Mouse (Mus musculus) MEL (cell line): ENCODE results near the gene Pde4b. TPM values are rescaled to one million over a fixed set of nuclear protein-coding genes. Genes with fewer than 3 reads are reported as not detected.

Experiments
- DNase-seq: peaks from one replicate; pipeline ENCODE4 v3.0.0; 2011; ENCODE audit warnings: low read depth, low spot score
- H3K27ac ChIP-seq: 2 replicates; pipeline ENCODE4 v1.5.1; 2012; ENCODE audit warnings: low read depth, mild to moderate bottlenecking, control low read depth, low read length, moderate library complexity; ENCODE audit not compliant: control insufficient read depth
- H3K27me3 ChIP-seq, 2 experiments: fragments of 150-350 bp in 1 of 2; sonication (generic) in 1 of 2; 2 replicates each; pipeline ENCODE4 v1.6.1; 2012; ENCODE audit warnings: low read length in 2 of 2, mild to moderate bottlenecking in 2 of 2, improper control_type of control experiment in 1 of 2, moderate library complexity in 1 of 2; ENCODE audit not compliant: insufficient read depth in 2 of 2, control insufficient read depth in 1 of 2
- H3K36me3 ChIP-seq, 2 experiments: 2 replicates each; pipeline ENCODE4 v1.6.1; 2012 to 2014; ENCODE audit warnings: low read length in 2 of 2, improper control_type of control experiment in 1 of 2, inconsistent platforms in 1 of 2, mild to moderate bottlenecking in 1 of 2; ENCODE audit not compliant: insufficient read depth in 2 of 2, control insufficient read depth in 1 of 2
- H3K4me1 ChIP-seq, 2 experiments: fragments of 150-350 bp in 1 of 2; sonication (generic) in 1 of 2; 2 replicates each; pipeline ENCODE4 v1.6.1; 2012; ENCODE audit warnings: low read length in 2 of 2, improper control_type of control experiment in 1 of 2, mild to moderate bottlenecking in 1 of 2; ENCODE audit not compliant: insufficient read depth in 2 of 2, control insufficient read depth in 1 of 2
- H3K4me3 ChIP-seq, 2 experiments: fragments of 150-350 bp in 1 of 2; sonication (generic) in 1 of 2; 2 replicates each; pipeline ENCODE4 v1.5.1; 2012; ENCODE audit warnings: low read depth in 2 of 2, low read length in 2 of 2, mild to moderate bottlenecking in 2 of 2, moderate library complexity in 2 of 2, control low read depth in 1 of 2, improper control_type of control experiment in 1 of 2; ENCODE audit not compliant: control insufficient read depth in 1 of 2, insufficient read depth in 1 of 2
- H3K79me2 ChIP-seq: 2 replicates; pipeline ENCODE4 v1.6.1; 2012; ENCODE audit warnings: mild to moderate bottlenecking, low read length, moderate library complexity; ENCODE audit not compliant: control insufficient read depth, poor library complexity, insufficient read depth
- H3K9ac ChIP-seq: 2 replicates; pipeline ENCODE4 v1.6.1; 2012; ENCODE audit warnings: low read depth, mild to moderate bottlenecking, control low read depth, low read length, moderate library complexity; ENCODE audit not compliant: control insufficient read depth, poor library complexity, severe bottlenecking
- H3K9me3 ChIP-seq: fragments of 150-350 bp; sonication (generic); replicated peaks from 2 replicates; pipeline ENCODE4 v1.6.1; 2012; ENCODE audit warnings: mild to moderate bottlenecking, low read length, improper control_type of control experiment, moderate library complexity; ENCODE audit not compliant: insufficient read depth
- BHLHE40 ChIP-seq: IDR thresholded peaks from 2 replicates; pipeline ENCODE4 v1.6.1; 2012; ENCODE audit warnings: low read depth, mild to moderate bottlenecking, inconsistent platforms, low read length, improper control_type of control experiment, borderline replicate concordance
- E2F4 ChIP-seq: IDR thresholded peaks from 2 replicates; pipeline ENCODE4 v1.6.1; 2011; ENCODE audit warnings: low read depth, low read length, improper control_type of control experiment, borderline replicate concordance
- ELF1 ChIP-seq: IDR thresholded peaks from 2 replicates; pipeline ENCODE4 v1.6.1; 2014; ENCODE audit warnings: low read depth, mild to moderate bottlenecking, inconsistent platforms, low read length, improper control_type of control experiment, moderate library complexity
- ETS1 ChIP-seq: IDR thresholded peaks from 2 replicates; pipeline ENCODE4 v1.6.1; 2012; ENCODE audit warnings: low read depth, mild to moderate bottlenecking, inconsistent platforms, low read length, improper control_type of control experiment, moderate library complexity
- GATA1 ChIP-seq: IDR thresholded peaks from 2 replicates; pipeline ENCODE4 v1.6.1; 2011; ENCODE audit warnings: low read depth, low read length, improper control_type of control experiment
- HCFC1 ChIP-seq: IDR thresholded peaks from 2 replicates; pipeline ENCODE4 v1.6.1; 2012; ENCODE audit warnings: low read depth, mild to moderate bottlenecking, inconsistent platforms, low read length, improper control_type of control experiment, moderate library complexity
- JUND ChIP-seq: IDR thresholded peaks from 2 replicates; pipeline ENCODE4 v1.6.1; 2011; ENCODE audit warnings: low read depth, mild to moderate bottlenecking, improper control_type of control experiment, low read length
- MAFK ChIP-seq: IDR thresholded peaks from 2 replicates; pipeline ENCODE4 v1.6.1; 2011; ENCODE audit warnings: low read depth, mild to moderate bottlenecking, low read length, improper control_type of control experiment, borderline replicate concordance
- MAX ChIP-seq: IDR thresholded peaks from 2 replicates; pipeline ENCODE4 v1.6.1; 2011; ENCODE audit warnings: low read length, improper control_type of control experiment
- MAZ ChIP-seq: IDR thresholded peaks from 2 replicates; pipeline ENCODE4 v1.6.1; 2012; ENCODE audit warnings: low read depth, mild to moderate bottlenecking, inconsistent platforms, low read length, improper control_type of control experiment
- MEF2A ChIP-seq: IDR thresholded peaks from 2 replicates; pipeline ENCODE4 v1.6.1; 2014; ENCODE audit warnings: low read depth, mild to moderate bottlenecking, inconsistent platforms, low read length, improper control_type of control experiment; ENCODE audit not compliant: poor library complexity, insufficient replicate concordance, severe bottlenecking; ENCODE audit errors: extremely low read depth
- MXI1 ChIP-seq: IDR thresholded peaks from 2 replicates; pipeline ENCODE4 v1.6.1; 2011; ENCODE audit warnings: mild to moderate bottlenecking, low read depth, low read length, improper control_type of control experiment
- MYB ChIP-seq: IDR thresholded peaks from 2 replicates; pipeline ENCODE4 v1.6.1; 2011; ENCODE audit warnings: mild to moderate bottlenecking, low read depth, low read length, improper control_type of control experiment
- MYC ChIP-seq: IDR thresholded peaks from 2 replicates; pipeline ENCODE4 v1.6.1; 2011; ENCODE audit warnings: low read depth, mild to moderate bottlenecking, low read length, improper control_type of control experiment, moderate library complexity
- NELFE ChIP-seq: IDR thresholded peaks from 2 replicates; pipeline ENCODE4 v1.6.1; 2011; ENCODE audit warnings: low read depth, low read length, improper control_type of control experiment
- NRF1 ChIP-seq: IDR thresholded peaks from 2 replicates; pipeline ENCODE4 v1.6.1; 2014; ENCODE audit warnings: low read depth, mild to moderate bottlenecking, inconsistent platforms, low read length, improper control_type of control experiment, moderate library complexity; ENCODE audit not compliant: poor library complexity, insufficient read depth, severe bottlenecking
- POLR2A ChIP-seq, 2 experiments: IDR thresholded peaks; 2 replicates each; pipeline ENCODE4 v1.6.1; 2011 to 2012; ENCODE audit warnings: low read length in 2 of 2, mild to moderate bottlenecking in 2 of 2, control low read depth in 1 of 2, improper control_type of control experiment in 1 of 2, low read depth in 1 of 2, moderate library complexity in 1 of 2; ENCODE audit not compliant: control insufficient read depth in 1 of 2, insufficient read depth in 1 of 2, poor library complexity in 1 of 2
- POLR2AphosphoS2 ChIP-seq: IDR thresholded peaks from 2 replicates; pipeline ENCODE4 v1.6.1; 2011; ENCODE audit warnings: low read length, improper control_type of control experiment
- RAD21 ChIP-seq: IDR thresholded peaks from 2 replicates; pipeline ENCODE4 v1.6.1; 2011; ENCODE audit warnings: mild to moderate bottlenecking, low read depth, low read length, improper control_type of control experiment
- RCOR1 ChIP-seq: IDR thresholded peaks from 2 replicates; pipeline ENCODE4 v1.6.1; 2012; ENCODE audit warnings: low read depth, mild to moderate bottlenecking, inconsistent platforms, low read length, improper control_type of control experiment
- SIN3A ChIP-seq: IDR thresholded peaks from 2 replicates; pipeline ENCODE4 v1.6.1; 2012; ENCODE audit warnings: low read length, improper control_type of control experiment, inconsistent platforms
- TAL1 ChIP-seq: IDR thresholded peaks from 2 replicates; pipeline ENCODE4 v1.6.1; 2012; ENCODE audit warnings: mild to moderate bottlenecking, inconsistent platforms, low read length, moderate library complexity, mixed read lengths
- TBP ChIP-seq: IDR thresholded peaks from 2 replicates; pipeline ENCODE4 v1.8.0; 2011; ENCODE audit warnings: low read depth, low read length, improper control_type of control experiment
- TCF12 ChIP-seq: IDR thresholded peaks from 2 replicates; pipeline ENCODE4 v1.6.1; 2014; ENCODE audit warnings: low read depth, mild to moderate bottlenecking, inconsistent platforms, low read length, improper control_type of control experiment, moderate library complexity
- USF1 ChIP-seq: IDR thresholded peaks from 2 replicates; pipeline ENCODE4 v1.6.1; 2014; ENCODE audit warnings: low read depth, mild to moderate bottlenecking, inconsistent platforms, low read length, improper control_type of control experiment, moderate library complexity
- USF2 ChIP-seq, 2 experiments: IDR thresholded peaks; 2 replicates each; pipeline ENCODE4 v1.6.1; 2011 to 2012; ENCODE audit warnings: improper control_type of control experiment in 2 of 2, low read length in 2 of 2, borderline replicate concordance in 1 of 2, inconsistent platforms in 1 of 2, low read depth in 1 of 2, mild to moderate bottlenecking in 1 of 2; ENCODE audit not compliant: insufficient read depth in 1 of 2
- ZC3H11A ChIP-seq: IDR thresholded peaks from 2 replicates; pipeline ENCODE4 v1.6.1; 2012; ENCODE audit warnings: low read depth, mild to moderate bottlenecking, inconsistent platforms, low read length, improper control_type of control experiment
- ZKSCAN1 ChIP-seq: IDR thresholded peaks from 2 replicates; pipeline ENCODE4 v1.6.1; 2012; ENCODE audit warnings: low read depth, mild to moderate bottlenecking, inconsistent platforms, low read length, improper control_type of control experiment, moderate library complexity
- ZMIZ1 ChIP-seq: IDR thresholded peaks from 2 replicates; pipeline ENCODE4 v1.6.1; 2012; ENCODE audit warnings: low read depth, mild to moderate bottlenecking, inconsistent platforms, low read length, improper control_type of control experiment, moderate library complexity
- polyA plus RNA-seq, 2 experiments: library from polyadenylated mRNA; stranded (reverse) in 1 of 2; unstranded in 1 of 2; fragments of >175 nt in 1 of 2; fragments of >200 nt in 1 of 2; gene quantifications; 2 replicates each; pipeline versions ENCODE4 v1.2.1 to v1.2.4; 2012; ENCODE audit warnings: low replicate concordance in 2 of 2, low read depth in 1 of 2; ENCODE audit not compliant: insufficient read length in 2 of 2, insufficient read depth in 1 of 2, missing spikeins in 1 of 2
- total RNA-seq: library from RNA; depleted of rRNA; stranded (reverse); fragments of 300-350 nt; gene quantifications from 2 replicates; pipeline ENCODE4 v1.2.3, GENCODE M21; 2012

The Pde4b gene
- total and polyA plus RNA-seq, 3 experiments: 2.7 to 6.0 TPM; not detected in 1

GRCm38 (mm10) chr4:102568591-102568990 is 481.2 kb downstream of the Pde4b start:
- peaks cover 0 to 28% of the 10 kb centered on the region in 2 experiments; a peak in 3 of 4 replicates for H3K4me1 ChIP-seq
- H3K27ac ChIP-seq: peak overlapping the region; percentile 52
- peaks cover 15% of the 10 kb centered on the region for H3K79me2 ChIP-seq
- H3K9ac ChIP-seq: no peak overlapping the region
- H3K36me3 ChIP-seq: peaks cover 0 to 24% of the 10 kb centered on the region in 2 experiments; a peak in 2 of 4 replicates
- TF ChIP-seq MYB (0 out of 2 replicates have a peak, but pooled peaks have one; percentile 6), E2F4 (no peak), MXI1 (no peak), MAZ (0 out of 2 replicates have a peak, but pooled peaks have one; percentile 10), MAX (no peak), NELFE (no peak), GATA1 (peak; percentile 68), TCF12 (0 out of 2 replicates have a peak, but pooled peaks have one; percentile 22), POLR2AphosphoS2 (no peak), RAD21 (no peak), MEF2A (no peak), RCOR1 (0 out of 2 replicates have a peak, but pooled peaks have one; percentile 24), ELF1 (no peak), USF2 (IDR thresholded peaks at IDR 0.05; ENCODE audit: borderline replicate concordance in 1 of 2, insufficient read depth in 1 of 2, low read depth in 1 of 2, low read length in 2 of 2) (no peak), HCFC1 (no peak), ETS1 (peak; percentile 48; the same call in 1 of the 2 replicates), TBP (no peak), USF1 (no peak), NRF1 (no peak), TAL1 (no peak)
- TF ChIP-seq, all 39 proteins: peak for 6
- Histone ChIP-seq H3K4me3 (peak overlapping the region; percentile 27 to 28), H3K27me3 (no peaks in the 10 kb centered on the region), H3K9me3 (no peaks in the 10 kb centered on the region)
- DNase-seq: peak; percentile 75

GRCm38 (mm10) chr4:102569101-102569583 is 481.8 kb downstream of the Pde4b start:
- H3K79me2 ChIP-seq: peaks cover 15% of the 10 kb centered on the region
- H3K27ac ChIP-seq: peak overlapping the region; percentile 52
- DNase-seq: peak; percentile 77
- H3K4me1 ChIP-seq: peaks cover 0 to 28% of the 10 kb centered on the region in 2 experiments; a peak in 3 of 4 replicates
- peaks cover 0 to 26% of the 10 kb centered on the region in 2 experiments; a peak in 2 of 4 replicates for H3K36me3 ChIP-seq
- no peaks in the 10 kb centered on the region for H3K27me3 ChIP-seq
- H3K9ac ChIP-seq: no peak overlapping the region
- H3K9me3 ChIP-seq: no peaks in the 10 kb centered on the region
- H3K4me3 ChIP-seq: peak overlapping the region; percentile 27
- TF ChIP-seq MXI1 (peak; percentile 39; the same call in 1 of the 2 replicates), BHLHE40 (peak; percentile 71; the same call in 1 of the 2 replicates), ZMIZ1 (no peak), RAD21 (no peak), MAZ (no peak), USF1 (no peak), MAX (peak; percentile 57; the same call in 1 of the 2 replicates), ETS1 (peak; percentile 90), MAFK (peak; percentile 75), ZKSCAN1 (no peak), GATA1 (peak; percentile 93), USF2 (IDR thresholded peaks at IDR 0.05; ENCODE audit: borderline replicate concordance in 1 of 2, insufficient read depth in 1 of 2, low read depth in 1 of 2, low read length in 2 of 2) (no peak), POLR2A (IDR thresholded peaks at IDR 0.05; ENCODE audit: control insufficient read depth in 1 of 2, insufficient read depth in 1 of 2, low read depth in 1 of 2, low read length in 2 of 2, poor library complexity in 1 of 2) (no peak), MYC (peak; percentile 40; the same call in 1 of the 2 replicates), ZC3H11A (no peak), JUND (no peak), SIN3A (peak; percentile 49; the same call in 1 of the 2 replicates), NELFE (no peak), NRF1 (no peak)
